Mouse (Mus musculus) kidney, embryonic 16.5 days (tissue): ENCODE measurements around the gene Usp7. TPM values are rescaled to one million over a fixed set of nuclear protein-coding genes. Genes with fewer than 3 reads are reported as not detected.
A peak's percentile ranks its signal among the peaks of the same experiment; 100 is the strongest.
"Not testable (repeated sequence)": the region's sequence is repeated elsewhere in the genome, so short reads cannot be mapped to it uniquely, and the experiment has no call there.

Experiments used
- ATAC-seq: fragments of 200-750 bp; cut with Nextera tagmentation; 2 replicates; pipeline ENCODE4 v1.8.0; 2017; ENCODE audit warnings: moderate TSS enrichment; ENCODE audit not compliant: low FRiP score, low TSS enrichment
- H3K27ac ChIP-seq: fragments of 300-500 bp; sonication (generic); 2 replicates; pipeline ENCODE4 v1.5.1; 2014; ENCODE audit warnings: low read length
- H3K27me3 ChIP-seq: fragments of 300-500 bp; sonication (generic); 2 replicates; pipeline ENCODE4 v1.6.1; 2014; ENCODE audit warnings: low read length, control low read depth, mixed read lengths; ENCODE audit not compliant: insufficient read depth
- H3K36me3 ChIP-seq: fragments of 300-500 bp; sonication (generic); 2 replicates; pipeline ENCODE4 v1.6.1; 2014; ENCODE audit warnings: low read length, control low read depth, mixed read lengths; ENCODE audit not compliant: insufficient read depth
- H3K4me1 ChIP-seq: fragments of 300-500 bp; sonication (generic); 2 replicates; pipeline ENCODE4 v1.6.1; 2014; ENCODE audit warnings: low read length, control low read depth, mixed read lengths; ENCODE audit not compliant: insufficient read depth
- H3K4me2 ChIP-seq: fragments of 300-500 bp; sonication (generic); replicated peaks from 2 replicates; pipeline ENCODE4 v1.6.1; 2014; ENCODE audit warnings: low read depth, low read length
- H3K4me3 ChIP-seq: fragments of 300-500 bp; sonication (generic); 2 replicates; pipeline ENCODE4 v1.5.1; 2014; ENCODE audit warnings: mild to moderate bottlenecking, low read length
- H3K9ac ChIP-seq: fragments of 300-500 bp; sonication (generic); replicated peaks from 2 replicates; pipeline ENCODE4 v1.6.1; 2014; ENCODE audit warnings: low read length
- H3K9me3 ChIP-seq: fragments of 300-500 bp; sonication (generic); 2 replicates; pipeline ENCODE4 v1.6.1; 2016; ENCODE audit warnings: low read length, control low read depth
- WGBS: fragments of 180-500 bp; shearing (Covaris S2); extraction: QIAGEN DNeasy Blood & Tissue Kit; methylation state at CpG from one replicate; pipeline ENCODE4 v1.1.7; 2014; 5-methylcytosine and 5-hydroxymethylcytosine counted together
- polyA plus RNA-seq: library from polyadenylated mRNA; unstranded; fragments of >200 nt; fragmentation: Nextera tagmentation; extraction: Ambion mirVana; gene quantifications from 2 replicates; pipeline ENCODE4 v1.2.1, GENCODE M21; 2015

The Usp7 gene
- polyA plus RNA-seq, 1 experiment from 2014 or later, result 23.8 TPM

DNA sequence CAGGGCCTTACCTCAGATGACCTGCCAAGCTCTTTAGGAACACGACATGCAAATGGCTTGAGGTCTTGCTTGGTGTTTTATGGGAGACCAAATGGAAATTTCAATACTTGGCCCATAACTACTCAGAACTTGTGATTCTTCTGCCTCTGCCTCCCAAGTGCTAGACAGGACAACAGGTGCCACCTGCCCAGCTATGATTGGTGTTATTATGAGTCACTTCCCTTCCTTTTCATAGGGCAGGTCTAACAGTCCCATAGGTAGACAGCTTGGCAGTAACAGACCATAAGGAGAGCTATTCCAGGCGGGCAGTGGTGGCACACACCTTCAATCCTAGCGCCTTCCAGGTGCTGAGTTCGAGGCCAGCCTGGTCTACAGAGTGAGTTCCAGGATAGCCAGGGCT is 58.5 kb downstream of the Usp7 start:
- no peak overlapping the region for H3K27ac ChIP-seq
- H3K4me3 ChIP-seq, result no peak overlapping the region
- no peak for ATAC-seq
- H3K27me3 ChIP-seq, result no peaks in the 10 kb centered on the region
- H3K4me2 ChIP-seq, result no peak overlapping the region
- H3K9me3 ChIP-seq, result no peaks in the 10 kb centered on the region
- WGBS, result 93% methylated on average over 4 of the region's 4 CpGs
- peaks cover 39% of the 10 kb centered on the region for H3K4me1 ChIP-seq
- H3K36me3 ChIP-seq, result 0 out of 2 replicates have a peak, but pooled peaks cover 3% of the 10 kb centered on the region
- no peak overlapping the region for H3K9ac ChIP-seq

GRCm38 (mm10) chr16:8732450-8732849 is 59.7 kb downstream of the Usp7 start:
- 83% methylated on average over 3 of the region's 4 CpGs for WGBS
- peaks cover 39% of the 10 kb centered on the region for H3K4me1 ChIP-seq
- not testable (repeated sequence) for H3K27ac ChIP-seq, H3K27me3 ChIP-seq, H3K4me2 ChIP-seq, ATAC-seq, H3K9ac ChIP-seq, H3K4me3 ChIP-seq, H3K36me3 ChIP-seq, H3K9me3 ChIP-seq

GRCm38 (mm10) chr16:8731630-8732029 is 60.5 kb downstream of the Usp7 start:
- Histone ChIP-seq H3K4me1 (peaks cover 33% of the 10 kb centered on the region), H3K27me3 (no peaks in the 10 kb centered on the region), H3K4me2 (no peak overlapping the region), H3K9me3 (no peaks in the 10 kb centered on the region), H3K9ac (no peak overlapping the region), H3K36me3 (0 out of 2 replicates have a peak, but pooled peaks cover 4% of the 10 kb centered on the region), H3K4me3 (no peak overlapping the region), H3K27ac (no peak overlapping the region)
- 88% methylated on average over 7 of the region's 7 CpGs for WGBS
- no peak for ATAC-seq

- WGBS, result 87% methylated on average over 5 of the region's 5 CpGs
- no peak for ATAC-seq
Observed at GRCm38 (mm10) chr16:8728111-8728748, 63.9 kb downstream of the Usp7 start.

DNA sequence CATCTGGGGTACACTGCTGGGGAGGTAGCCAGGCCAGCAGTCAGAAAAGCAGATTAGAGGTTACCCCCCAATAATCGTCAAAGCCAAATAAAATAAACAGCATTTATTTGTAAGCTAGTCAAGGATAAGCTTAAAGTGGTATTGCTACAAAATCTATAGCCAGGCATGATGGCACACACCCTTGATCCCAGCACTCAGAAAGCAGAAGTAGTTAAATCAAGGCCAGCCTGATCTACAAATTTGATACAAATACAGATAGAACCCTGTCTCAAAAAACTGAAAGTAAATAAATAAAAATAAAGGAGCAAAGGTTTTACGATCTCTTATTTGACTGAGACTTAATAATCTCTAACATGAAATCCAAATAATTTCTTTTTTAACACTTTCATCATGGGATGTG is 66.3 kb downstream of the Usp7 start:
- Histone ChIP-seq H3K27ac (no peak overlapping the region), H3K4me1 (0 out of 2 replicates have a peak, but pooled peaks cover 6% of the 10 kb centered on the region), H3K9ac (no peak overlapping the region), H3K4me2 (no peak overlapping the region), H3K9me3 (no peaks in the 10 kb centered on the region), H3K36me3 (0 out of 2 replicates have a peak, but pooled peaks cover 2% of the 10 kb centered on the region), H3K27me3 (no peaks in the 10 kb centered on the region), H3K4me3 (no peak overlapping the region)
- ATAC-seq, result no peak
- 90% methylated on average over 2 of the region's 2 CpGs for WGBS

More at GRCm38 (mm10) chr16:8728111-8728748, 63.9 kb downstream of the Usp7 start:
- Histone ChIP-seq H3K27me3 (no peaks in the 10 kb centered on the region), H3K4me2 (no peak overlapping the region), H3K9me3 (no peaks in the 10 kb centered on the region), H3K4me1 (peaks cover 9% of the 10 kb centered on the region; the same call in 1 of the 2 replicates), H3K4me3 (no peak overlapping the region), H3K9ac (no peak overlapping the region), H3K36me3 (0 out of 2 replicates have a peak, but pooled peaks cover 2% of the 10 kb centered on the region), H3K27ac (no peak overlapping the region)

DNA sequence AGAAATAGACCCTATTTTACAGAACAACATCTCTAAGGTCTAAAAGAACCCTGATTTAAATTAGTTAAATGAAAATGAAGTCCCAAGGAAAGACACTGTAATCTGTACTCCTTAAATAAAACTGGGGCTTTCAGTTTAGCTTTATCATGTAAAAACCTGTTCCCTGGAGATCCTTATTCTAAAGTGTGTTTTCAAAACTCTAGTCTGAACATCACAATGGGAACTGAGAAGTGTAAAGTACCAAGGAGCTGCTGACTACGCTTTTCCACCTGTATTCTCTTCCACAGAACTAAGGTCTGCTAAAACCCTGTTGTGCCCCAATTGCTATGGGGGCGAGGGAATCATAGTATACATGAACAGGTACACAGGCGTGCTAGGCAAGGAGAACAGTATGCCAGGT is 68.1 kb downstream of the Usp7 start:
- Histone ChIP-seq H3K27ac (no peak overlapping the region), H3K36me3 (0 out of 2 replicates have a peak, but pooled peaks cover 2% of the 10 kb centered on the region), H3K4me2 (no peak overlapping the region), H3K9ac (no peak overlapping the region), H3K4me1 (0 out of 2 replicates have a peak, but pooled peaks cover 6% of the 10 kb centered on the region), H3K27me3 (no peaks in the 10 kb centered on the region), H3K9me3 (no peaks in the 10 kb centered on the region), H3K4me3 (no peak overlapping the region)
- WGBS, result 86% methylated on average over 3 of the region's 3 CpGs
- no peak for ATAC-seq

GRCm38 (mm10) chr16:8720447-8720846 is 71.7 kb downstream of the Usp7 start:
- 89% methylated on average over 4 of the region's 4 CpGs for WGBS
- H3K27me3 ChIP-seq, result no peaks in the 10 kb centered on the region

GRCm38 (mm10) chr16:8717744-8718143 is 74.4 kb downstream of the Usp7 start:
- no peak overlapping the region for H3K4me3 ChIP-seq
- peaks cover 17% of the 10 kb centered on the region for H3K36me3 ChIP-seq
- no peaks in the 10 kb centered on the region for H3K27me3 ChIP-seq
- peaks cover 16% of the 10 kb centered on the region for H3K4me1 ChIP-seq
- H3K9me3 ChIP-seq, result no peaks in the 10 kb centered on the region
- no peak overlapping the region for H3K9ac ChIP-seq
- H3K4me2 ChIP-seq, result no peak overlapping the region
- no peak overlapping the region for H3K27ac ChIP-seq
- WGBS, result 91% methylated on average over 10 of the region's 10 CpGs
- no peak for ATAC-seq

More at GRCm38 (mm10) chr16:8720447-8720846, 71.7 kb downstream of the Usp7 start:
- Histone ChIP-seq H3K27ac (no peak overlapping the region), H3K9ac (no peak overlapping the region), H3K9me3 (no peaks in the 10 kb centered on the region), H3K4me3 (no peak overlapping the region), H3K4me2 (no peak overlapping the region), H3K36me3 (peaks cover 6% of the 10 kb centered on the region; the same call in 1 of the 2 replicates), H3K4me1 (peaks cover 10% of the 10 kb centered on the region)
- ATAC-seq, result no peak

- WGBS, result 53% methylated on average over 6 of the region's 6 CpGs
- Histone ChIP-seq H3K4me3 (no peak overlapping the region), H3K9me3 (no peaks in the 10 kb centered on the region), H3K36me3 (peaks cover 25% of the 10 kb centered on the region), H3K9ac (no peak overlapping the region), H3K27ac (no peak overlapping the region), H3K27me3 (no peaks in the 10 kb centered on the region), H3K4me1 (peaks cover 16% of the 10 kb centered on the region), H3K4me2 (no peak overlapping the region)
- no peak for ATAC-seq
Observed at GRCm38 (mm10) chr16:8716300-8716699, 75.8 kb downstream of the Usp7 start.

- H3K9ac ChIP-seq, result no peak overlapping the region
- H3K27ac ChIP-seq, result no peak overlapping the region
- WGBS, result 54% methylated on average over 10 of the region's 10 CpGs
- no peak overlapping the region for H3K4me2 ChIP-seq
- peaks cover 16% of the 10 kb centered on the region for H3K4me1 ChIP-seq
- no peaks in the 10 kb centered on the region for H3K9me3 ChIP-seq
- peak; percentile 52; the same call in 1 of the 2 replicates for ATAC-seq
- H3K27me3 ChIP-seq, result no peaks in the 10 kb centered on the region
- peaks cover 32% of the 10 kb centered on the region for H3K36me3 ChIP-seq
- no peak overlapping the region for H3K4me3 ChIP-seq
Observed at GRCm38 (mm10) chr16:8715513-8716080, 76.5 kb downstream of the Usp7 start.
